Mouse (Mus musculus) liver, embryonic 14.5 days (tissue): ENCODE results near the gene Ephb1. TPM values are rescaled to one million over a fixed set of nuclear protein-coding genes. Genes with fewer than 3 reads are reported as not detected.

Experiments used
- ATAC-seq: fragments of 200-750 bp; cut with Nextera tagmentation; 2 replicates; pipeline ENCODE4 v1.8.0; 2017; ENCODE audit warnings: moderate number of reproducible peaks, mild to moderate bottlenecking, moderate library complexity; ENCODE audit not compliant: insufficient read depth
- DNase-seq, 3 experiments: peaks; one replicate each; pipeline ENCODE4 v3.0.0-alpha.2; 2012 to 2013; ENCODE audit warnings: low read depth in 3 of 3, low spot score in 3 of 3
- H3K27ac ChIP-seq: fragments of 300-500 bp; sonication (generic); 2 replicates; pipeline ENCODE4 v1.5.1; 2014; ENCODE audit warnings: moderate library complexity, mild to moderate bottlenecking, control low read depth, inconsistent platforms
- H3K27me3 ChIP-seq: fragments of 300-500 bp; sonication (generic); 2 replicates; pipeline ENCODE4 v1.6.1; 2014; ENCODE audit warnings: mild to moderate bottlenecking, low read length, moderate library complexity; ENCODE audit not compliant: control insufficient read depth, insufficient read depth
- H3K36me3 ChIP-seq: fragments of 300-500 bp; sonication (generic); replicated peaks from 2 replicates; pipeline ENCODE4 v1.6.1; 2014; ENCODE audit warnings: low read depth; ENCODE audit not compliant: control insufficient read depth, insufficient read depth
- H3K4me1 ChIP-seq, 2 experiments: fragments of 200-500 bp in 1 of 2; fragments of 300-500 bp in 1 of 2; sonication (generic) in 1 of 2; replicated peaks; 2 replicates each; pipeline ENCODE4 v1.6.1; 2012 to 2014; ENCODE audit warnings: antibody characterized with exemption in 1 of 2, inconsistent platforms in 1 of 2, low read length in 1 of 2; ENCODE audit not compliant: control insufficient read depth in 2 of 2, insufficient read depth in 2 of 2
- H3K4me2 ChIP-seq: fragments of 300-500 bp; sonication (generic); 2 replicates; pipeline ENCODE4 v1.6.1; 2014; ENCODE audit warnings: low read depth, mild to moderate bottlenecking, control low read depth, moderate library complexity
- H3K4me3 ChIP-seq, 2 experiments: fragments of 200-500 bp in 1 of 2; fragments of 300-500 bp in 1 of 2; sonication (generic) in 1 of 2; 2 replicates each; pipeline ENCODE4 v1.5.1; 2012 to 2014; ENCODE audit warnings: low read depth in 2 of 2, low read length in 2 of 2, mild to moderate bottlenecking in 2 of 2, control low read depth in 1 of 2, inconsistent platforms in 1 of 2, moderate library complexity in 1 of 2; ENCODE audit not compliant: insufficient read depth in 1 of 2
- H3K9ac ChIP-seq: fragments of 300-500 bp; sonication (generic); replicated peaks from 2 replicates; pipeline ENCODE4 v1.6.1; 2014; ENCODE audit warnings: mild to moderate bottlenecking, control low read depth, moderate library complexity
- H3K9me3 ChIP-seq: fragments of 300-500 bp; sonication (generic); 2 replicates; pipeline ENCODE4 v1.6.1; 2016; ENCODE audit warnings: low read length, mixed read lengths; ENCODE audit not compliant: control insufficient read depth
- CTCF ChIP-seq: IDR thresholded peaks from 2 replicates; pipeline ENCODE4 v1.5.1; 2016; ENCODE audit warnings: antibody characterized with exemption, low read depth, control low read depth
- EP300 ChIP-seq: IDR thresholded peaks from 2 replicates; pipeline ENCODE4 v1.6.1; 2016; ENCODE audit warnings: antibody characterized with exemption, low read depth
- WGBS: fragments of 180-500 bp; shearing (Covaris S2); extraction: QIAGEN DNeasy Blood & Tissue Kit; methylation state at CpG from one replicate; pipeline ENCODE4 v1.1.7; 2014; ENCODE audit not compliant: insufficient replicate concordance; 5-methylcytosine and 5-hydroxymethylcytosine counted together
- polyA plus RNA-seq, 2 experiments: library from polyadenylated mRNA; depleted of rRNA in 1 of 2; stranded (reverse) in 1 of 2; unstranded in 1 of 2; fragments of >200 nt; fragmentation: Nextera tagmentation in 1 of 2; extraction: Ambion mirVana in 1 of 2; gene quantifications; 2 replicates each; pipeline versions ENCODE4 v1.2.1 to v1.2.3; 2012 to 2014

Gene Ephb1
- polyA plus RNA-seq, 2 experiments = 0.25 to 0.29 TPM

GRCm38 (mm10) chr9:101942058-101942669 is 412.3 kb downstream of the Ephb1 start:
- Histone ChIP-seq H3K9ac (no peak overlapping the region), H3K27me3 (no peaks in the 10 kb centered on the region), H3K4me1 (peaks cover 18 to 23% of the 10 kb centered on the region in 2 experiments), H3K9me3 (no peaks in the 10 kb centered on the region), H3K36me3 (no peaks in the 10 kb centered on the region), H3K4me2 (no peak overlapping the region), H3K27ac (no peak overlapping the region), H3K4me3 (no peak overlapping the region)
- WGBS = 52% methylated on average over 9 of the region's 9 CpGs
- no peak for ATAC-seq
- no peak for DNase-seq
- no peak for TF ChIP-seq EP300
- no peak for TF ChIP-seq CTCF

GRCm38 (mm10) chr9:101940182-101940581 is 414.3 kb downstream of the Ephb1 start:
- no peaks in the 10 kb centered on the region for H3K27me3 ChIP-seq
- no peak overlapping the region for H3K9ac ChIP-seq
- peak; percentile 62 for ATAC-seq
- TF ChIP-seq CTCF (no peak), EP300 (peak; percentile 35; the same call in 1 of the 2 replicates)
- no peak overlapping the region for H3K4me2 ChIP-seq
- peaks cover 9 to 12% of the 10 kb centered on the region in 2 experiments for H3K4me1 ChIP-seq
- no peaks in the 10 kb centered on the region for H3K36me3 ChIP-seq
- H3K4me3 ChIP-seq = no peak overlapping the region
- DNase-seq = no peak
- no peak overlapping the region for H3K27ac ChIP-seq
- 19% methylated on average over 3 of the region's 3 CpGs for WGBS
- no peaks in the 10 kb centered on the region for H3K9me3 ChIP-seq

- no peaks in the 10 kb centered on the region for H3K36me3 ChIP-seq
- no peak overlapping the region for H3K27ac ChIP-seq
- peaks cover 9 to 12% of the 10 kb centered on the region in 2 experiments for H3K4me1 ChIP-seq
- ATAC-seq (no peak), DNase-seq (no peak)
- no peak overlapping the region for H3K4me3 ChIP-seq
- no peaks in the 10 kb centered on the region for H3K9me3 ChIP-seq
- H3K9ac ChIP-seq = no peak overlapping the region
- 71% methylated on average over 5 of the region's 5 CpGs for WGBS
- no peak for TF ChIP-seq EP300
- no peak for TF ChIP-seq CTCF
- no peaks in the 10 kb centered on the region for H3K27me3 ChIP-seq
- no peak overlapping the region for H3K4me2 ChIP-seq
Measured at GRCm38 (mm10) chr9:101939006-101939405, 415.5 kb downstream of the Ephb1 start.

- H3K9ac ChIP-seq = no peak overlapping the region
- TF ChIP-seq EP300 (no peak), CTCF (no peak)
- 70% methylated on average over 4 of the region's 4 CpGs for WGBS
- no peaks in the 10 kb centered on the region for H3K27me3 ChIP-seq
- DNase-seq = no peak
- H3K27ac ChIP-seq = no peak overlapping the region
- no peak overlapping the region for H3K4me2 ChIP-seq
- H3K4me1 ChIP-seq = peaks cover 9 to 12% of the 10 kb centered on the region in 2 experiments
- H3K4me3 ChIP-seq = no peak overlapping the region
- no peaks in the 10 kb centered on the region for H3K36me3 ChIP-seq
- no peaks in the 10 kb centered on the region for H3K9me3 ChIP-seq
- ATAC-seq = no peak
Measured at GRCm38 (mm10) chr9:101938066-101938465, 416.4 kb downstream of the Ephb1 start.

GRCm38 (mm10) chr9:101934887-101935286 is 419.6 kb downstream of the Ephb1 start:
- Histone ChIP-seq H3K9ac (no peak overlapping the region), H3K27me3 (no peaks in the 10 kb centered on the region), H3K36me3 (no peaks in the 10 kb centered on the region), H3K4me3 (no peak overlapping the region), H3K9me3 (no peaks in the 10 kb centered on the region), H3K4me2 (no peak overlapping the region), H3K27ac (no peak overlapping the region), H3K4me1 (peaks cover 3 to 6% of the 10 kb centered on the region in 2 experiments)
- no peak for TF ChIP-seq CTCF
- no peak for TF ChIP-seq EP300
- 60% methylated on average over 8 of the region's 8 CpGs for WGBS
- ATAC-seq (no peak), DNase-seq (no peak)
